Mouse (Mus musculus) skeletal muscle tissue, adult 2 months (tissue): ENCODE data around the gene Mad1l1.
A peak's percentile ranks its signal among the peaks of the same experiment; 100 is the strongest.
"Not testable (repeated sequence)": the region's sequence is repeated elsewhere in the genome, so short reads cannot be mapped to it uniquely, and the experiment has no call there.

Source experiments
- DNase-seq: peaks from one replicate; pipeline ENCODE4 v3.0.0-alpha.2; 2012; ENCODE audit warnings: low read depth, low spot score

The Mad1l1 gene

GRCm38 (mm10) chr5:140012286-140012967 lies 308.9 kb downstream of the Mad1l1 start:
- DNase-seq = no peak

- DNase-seq = no peak
These were observed 310.9 kb downstream of the Mad1l1 start for GRCm38 (mm10) chr5:140010405-140010804.

- DNase-seq = no peak
These were observed 312.2 kb downstream of the Mad1l1 start for GRCm38 (mm10) chr5:140009083-140009655.

- DNase-seq = no peak
These were observed 312.9 kb downstream of the Mad1l1 start for GRCm38 (mm10) chr5:140008523-140008806.

- no peak for DNase-seq
These were observed 313.5 kb downstream of the Mad1l1 start for GRCm38 (mm10) chr5:140007656-140008522.

GRCm38 (mm10) chr5:140006861-140007260 lies 314.5 kb downstream of the Mad1l1 start:
- no peak for DNase-seq

GRCm38 (mm10) chr5:140002541-140002940 lies 318.8 kb downstream of the Mad1l1 start:
- no peak for DNase-seq

GRCm38 (mm10) chr5:139998916-139999315 lies 322.4 kb downstream of the Mad1l1 start:
- DNase-seq = no peak

GRCm38 (mm10) chr5:139998321-139998720 lies 323.0 kb downstream of the Mad1l1 start:
- not testable (repeated sequence) for DNase-seq

GRCm38 (mm10) chr5:139991531-139991930 lies 329.8 kb downstream of the Mad1l1 start:
- DNase-seq = no peak

- DNase-seq = no peak
These were observed 336.1 kb downstream of the Mad1l1 start for GRCm38 (mm10) chr5:139985073-139985746.

- DNase-seq = no peak
These were observed 339.4 kb downstream of the Mad1l1 start for GRCm38 (mm10) chr5:139981976-139982375.

- no peak for DNase-seq
These were observed 342.0 kb downstream of the Mad1l1 start for GRCm38 (mm10) chr5:139979371-139979770.

- no peak for DNase-seq
These were observed 342.7 kb downstream of the Mad1l1 start for GRCm38 (mm10) chr5:139978525-139979276.

- no peak for DNase-seq
These were observed 343.9 kb downstream of the Mad1l1 start for GRCm38 (mm10) chr5:139977476-139977875.

- DNase-seq = no peak
These were observed 344.8 kb downstream of the Mad1l1 start for GRCm38 (mm10) chr5:139976584-139976983.

- peak; percentile 27 for DNase-seq
These were observed 351.1 kb downstream of the Mad1l1 start for GRCm38 (mm10) chr5:139970186-139970631.

- DNase-seq = no peak
These were observed 352.0 kb downstream of the Mad1l1 start for GRCm38 (mm10) chr5:139969151-139969948.

GRCm38 (mm10) chr5:139965596-139965995 lies 355.8 kb downstream of the Mad1l1 start:
- no peak for DNase-seq

- DNase-seq = no peak
These were observed 357.0 kb downstream of the Mad1l1 start for GRCm38 (mm10) chr5:139964391-139964790.
